Mouse (Mus musculus): ENCODE data around the gene Card19. TPM values are rescaled to one million over a fixed set of nuclear protein-coding genes. Genes with fewer than 3 reads are reported as not detected.

The Card19 gene
- 100 to 1,000 TPM; 113 to 123 TPM for total RNA-seq (2021)
- long read RNA-seq, experiment 1, partial matches to known transcripts: 1 of 147 reads
- long read RNA-seq, experiment 1, other reads (novel, unspliced or antisense): 140 of 147 reads
- long read RNA-seq, experiment 2, transcript Card19-201 (6 exons, 804 nt): major isoform, 6 of 197 reads
- long read RNA-seq, experiment 2, partial matches to known transcripts: 2 of 197 reads
- long read RNA-seq, experiment 2, other reads (novel, unspliced or antisense): 183 of 197 reads

- DNase-seq: peak; percentile 98
- H3K4me3 ChIP-seq: peak within 1 kb of the TSS; percentile 84
- no peak for TF ChIP-seq CTCF (IDR thresholded peaks at IDR 0.05)
- peak within 1 kb of the TSS; percentile 97 for H3K27ac ChIP-seq
- intact Hi-C loops (cut with DNase I): loop anchor here (5.0 kb wide), 1 partner anchor 112 kb away; no protein-coding TSS in a partner anchor
Measured at GRCm38 (mm10) chr13:49215504-49216219, at the start of gene Card19. Gene Card19 (minus strand): TSS chr13:49216037.

GRCm38 (mm10) chr13:49260036-49260722 lies 44.3 kb upstream of the Card19 start:
- intact Hi-C loops (cut with DNase I): no loop called here
- no peak overlapping the region for H3K4me3 ChIP-seq
- no peak for TF ChIP-seq CTCF (IDR thresholded peaks at IDR 0.05)
- no peak for DNase-seq
- H3K27ac ChIP-seq: no peak overlapping the region

GRCm38 (mm10) chr13:49257819-49258313 lies 42.0 kb upstream of the Card19 start:
- no peak for TF ChIP-seq CTCF (IDR thresholded peaks at IDR 0.05)
- no peak overlapping the region for H3K4me3 ChIP-seq

GRCm38 (mm10) chr13:49252746-49253145 lies 36.9 kb upstream of the Card19 start:
- peak; percentile 23 for DNase-seq
- no peak overlapping the region for H3K4me3 ChIP-seq
- no peak for TF ChIP-seq CTCF (IDR thresholded peaks at IDR 0.05)
- intact Hi-C loops (cut with DNase I): no loop called here
- no peak overlapping the region for H3K27ac ChIP-seq

More at GRCm38 (mm10) chr13:49257819-49258313, 42.0 kb upstream of the Card19 start:
- no peak for DNase-seq
- H3K27ac ChIP-seq: no peak overlapping the region
- intact Hi-C loops (cut with DNase I): no loop called here

- no peak overlapping the region for H3K27ac ChIP-seq
- TF ChIP-seq CTCF (IDR thresholded peaks at IDR 0.05): no peak
- DNase-seq: no peak
- H3K4me3 ChIP-seq: no peak overlapping the region
- intact Hi-C loops (cut with DNase I): no loop called here
Measured at GRCm38 (mm10) chr13:49252113-49252512, 36.3 kb upstream of the Card19 start.

GRCm38 (mm10) chr13:49250716-49251517 lies 35.1 kb upstream of the Card19 start:
- no peak for DNase-seq
- no peak for TF ChIP-seq CTCF (IDR thresholded peaks at IDR 0.05)
- Histone ChIP-seq H3K27ac (no peak overlapping the region), H3K4me3 (no peak overlapping the region)
- intact Hi-C loops (cut with DNase I): no loop called here

- H3K4me3 ChIP-seq: no peak overlapping the region
- intact Hi-C loops (cut with DNase I): no loop called here
- H3K27ac ChIP-seq: no peak overlapping the region
- no peak for DNase-seq
- TF ChIP-seq CTCF (IDR thresholded peaks at IDR 0.05): no peak
Measured at GRCm38 (mm10) chr13:49249634-49250033, 33.8 kb upstream of the Card19 start.

- intact Hi-C loops (cut with DNase I): no loop called here
- no peak overlapping the region for H3K27ac ChIP-seq
- no peak overlapping the region for H3K4me3 ChIP-seq
- no peak for TF ChIP-seq CTCF (IDR thresholded peaks at IDR 0.05)
- DNase-seq: no peak
Measured at GRCm38 (mm10) chr13:49248923-49249322, 33.1 kb upstream of the Card19 start.

- Histone ChIP-seq H3K27ac (no peak within 1 kb of the TSS; the same call in 1 of the 2 replicates), H3K4me3 (peak within 1 kb of the TSS; percentile 73)
- no peak for DNase-seq
- intact Hi-C loops (cut with DNase I): no loop called here
- no peak for TF ChIP-seq CTCF (IDR thresholded peaks at IDR 0.05)
Measured at GRCm38 (mm10) chr13:49248467-49248862, 32.6 kb upstream of the Card19 start, which contains the start of gene Susd3. Gene Susd3 (minus strand): TSS chr13:49248706.

GRCm38 (mm10) chr13:49247740-49248466 lies 32.1 kb upstream of the Card19 start:
- peak overlapping the region; percentile 73 for H3K4me3 ChIP-seq
- TF ChIP-seq CTCF (IDR thresholded peaks at IDR 0.05): no peak
- intact Hi-C loops (cut with DNase I): no loop called here
- DNase-seq: peak; percentile 40
- no peak overlapping the region; the same call in 1 of the 2 replicates for H3K27ac ChIP-seq

- Histone ChIP-seq H3K4me3 (peak overlapping the region; percentile 73), H3K27ac (no peak overlapping the region)
- DNase-seq: no peak
- intact Hi-C loops (cut with DNase I): no loop called here
- no peak for TF ChIP-seq CTCF (IDR thresholded peaks at IDR 0.05)
Measured at GRCm38 (mm10) chr13:49247232-49247739, 31.4 kb upstream of the Card19 start.
